Mouse (Mus musculus) c-Kit-negative CD71-positive TER-119-positive erythroid progenitor cells, embryonic 14.5 days (primary cell): ENCODE measurements at regions not wholly inside any gene's neighbourhood (a gene's known extent, or its start where the extent isn't known, plus 50 kb on each side); places are given as distances from the start of the nearest gene placed in this dataset.

Source experiments
- DNase-seq: peaks from one replicate; pipeline ENCODE4 v3.0.0-alpha.2; 2013; ENCODE audit warnings: low read depth, low spot score

DNA sequence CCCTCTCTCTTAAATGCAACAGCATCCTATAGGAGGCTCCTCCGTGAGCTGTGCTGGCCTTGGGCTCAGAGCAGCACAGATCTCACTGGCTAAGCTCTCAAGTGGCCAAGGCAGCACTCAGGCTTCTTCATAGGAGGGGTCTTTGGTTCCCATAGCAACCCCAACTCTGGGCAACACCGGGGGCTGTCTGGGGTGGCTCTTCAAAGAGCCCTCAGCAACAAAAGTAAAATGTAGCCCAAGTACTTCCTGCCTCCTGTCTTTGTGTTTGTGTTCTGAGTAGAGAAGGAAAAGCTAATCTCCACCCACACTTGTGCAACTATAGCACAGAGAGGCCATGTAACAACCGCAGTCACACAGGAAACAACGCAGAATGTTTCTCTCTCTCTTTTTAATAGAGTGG, 322.2 kb upstream of the Tbx3 start:
- no peak for DNase-seq

DNA sequence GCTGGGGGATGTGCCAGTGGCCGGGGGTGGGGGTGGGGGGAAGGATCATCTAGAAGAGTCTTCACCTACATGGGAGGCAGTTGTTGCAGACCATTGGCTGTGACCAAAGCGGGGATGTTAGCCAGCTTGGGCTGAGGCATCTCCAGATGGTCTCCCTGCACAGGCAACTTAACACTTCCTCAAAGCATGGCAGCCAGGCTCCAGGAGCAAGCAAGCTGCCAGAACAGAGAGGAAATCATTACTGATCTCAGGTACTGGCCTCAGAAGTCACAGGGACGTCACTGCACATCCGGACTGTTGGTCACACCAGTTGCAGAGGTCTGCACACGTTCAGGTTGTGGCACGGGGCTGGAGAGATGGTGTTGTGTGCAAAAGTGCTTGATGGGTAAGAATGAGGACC, 321.1 kb upstream of the Tbx3 start:
- no peak for DNase-seq

DNA sequence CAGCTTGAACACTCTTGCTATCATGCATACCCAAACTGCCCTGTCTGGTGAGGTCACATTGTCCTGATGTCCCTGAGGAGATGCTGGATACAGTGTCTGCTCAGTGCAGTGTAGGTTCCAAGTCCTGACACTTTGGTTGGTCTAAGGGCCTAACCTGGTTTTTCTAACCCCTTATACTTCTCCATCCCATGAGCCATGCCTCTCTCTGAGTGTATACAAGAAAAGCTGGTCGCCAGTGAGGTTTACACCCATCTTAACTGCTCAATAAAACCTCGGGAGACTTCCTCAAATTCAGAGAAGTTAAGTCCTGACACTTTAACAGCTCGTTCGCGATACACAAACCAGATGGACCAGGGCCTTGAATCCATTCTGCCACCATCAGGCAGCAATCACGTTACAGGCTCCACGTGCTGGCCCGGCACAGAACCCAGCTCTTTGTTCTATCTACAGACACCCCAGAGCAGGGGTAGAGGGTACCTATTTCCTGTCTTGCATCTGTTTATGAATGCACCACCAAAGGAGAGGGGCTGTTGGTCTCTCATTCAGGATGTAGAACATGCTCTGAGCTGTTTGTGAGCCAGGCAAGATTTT, 320.0 kb upstream of the Tbx3 start:
- DNase-seq: no peak

DNA sequence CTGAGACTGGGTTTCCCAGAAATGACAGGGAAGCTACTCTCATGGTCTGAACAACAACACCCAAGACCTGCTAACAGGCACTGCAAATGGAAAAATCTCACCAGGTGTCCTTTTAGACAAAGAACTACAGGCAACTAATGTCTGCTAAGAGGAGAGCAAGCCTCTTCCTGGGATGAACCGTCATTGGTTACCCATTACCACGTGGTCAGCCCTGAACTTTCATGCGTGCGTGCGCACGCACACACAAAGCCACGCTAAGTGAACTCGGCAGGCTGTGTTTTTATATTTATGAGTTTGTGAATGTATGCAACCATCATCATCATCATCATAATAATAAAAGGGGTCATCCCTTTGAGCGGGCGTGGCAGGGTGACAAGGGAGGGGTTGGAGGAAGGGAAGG, 315.0 kb upstream of the Tbx3 start:
- DNase-seq: no peak

DNA sequence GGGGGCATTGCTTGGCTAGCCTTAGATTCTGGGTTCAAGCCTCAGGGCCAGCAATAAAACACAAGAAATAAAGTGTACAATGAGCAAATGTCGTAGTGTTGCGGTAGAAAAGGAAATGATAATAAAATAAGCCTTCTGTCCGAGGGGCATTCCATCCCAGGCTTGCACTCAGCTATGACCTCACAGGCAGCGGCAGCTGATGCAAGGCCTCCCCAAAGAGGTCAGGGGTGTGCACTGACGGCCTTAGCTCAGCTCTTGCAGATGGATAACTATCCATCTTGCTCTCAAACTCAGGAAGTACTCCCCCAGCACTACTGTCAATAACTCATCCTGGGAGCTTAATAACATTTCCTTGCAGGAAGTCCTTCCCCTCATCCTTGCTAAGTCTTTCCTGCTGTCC, 314.4 kb upstream of the Tbx3 start:
- DNase-seq: no peak

DNA sequence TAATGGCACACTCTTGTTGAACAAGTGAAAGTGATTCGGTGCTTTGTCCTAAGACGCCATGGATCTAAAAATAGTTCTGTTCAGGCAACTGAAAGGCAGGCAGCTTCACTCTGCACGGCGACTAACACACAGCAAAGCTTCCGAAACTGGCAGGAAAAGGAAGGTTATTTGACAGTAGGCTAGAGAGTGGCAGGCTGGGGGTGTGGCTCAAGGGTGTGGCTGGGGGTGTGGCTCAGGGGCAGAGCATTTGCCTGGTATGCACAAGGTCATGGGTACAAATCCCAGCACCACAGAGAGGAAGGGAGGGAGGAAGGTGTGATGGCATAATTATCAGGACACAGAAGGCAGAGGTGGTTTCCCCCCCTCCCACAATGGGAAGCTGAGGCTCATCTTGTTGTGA, 310.8 kb upstream of the Tbx3 start:
- DNase-seq: no peak

DNA sequence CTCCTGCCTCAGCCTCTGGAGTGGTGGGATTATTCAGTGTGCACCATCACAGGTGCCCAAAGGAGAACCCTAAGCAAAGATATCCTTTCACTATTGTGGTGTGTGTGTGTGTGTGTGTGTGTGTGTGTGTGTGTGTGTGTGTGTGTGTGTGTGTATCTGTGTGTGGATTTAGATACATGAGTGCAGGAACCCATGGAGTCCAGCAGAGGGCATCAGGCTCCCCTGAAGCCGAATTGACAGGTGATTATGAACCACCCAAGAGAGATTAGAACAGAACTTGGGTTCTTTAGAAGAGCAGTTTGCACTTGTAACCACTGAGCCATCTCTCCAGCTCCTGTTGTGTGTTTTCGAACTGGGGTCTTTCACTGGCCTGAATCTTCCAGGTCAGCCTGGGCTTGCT, 310.1 kb upstream of the Tbx3 start:
- DNase-seq: no peak

DNA sequence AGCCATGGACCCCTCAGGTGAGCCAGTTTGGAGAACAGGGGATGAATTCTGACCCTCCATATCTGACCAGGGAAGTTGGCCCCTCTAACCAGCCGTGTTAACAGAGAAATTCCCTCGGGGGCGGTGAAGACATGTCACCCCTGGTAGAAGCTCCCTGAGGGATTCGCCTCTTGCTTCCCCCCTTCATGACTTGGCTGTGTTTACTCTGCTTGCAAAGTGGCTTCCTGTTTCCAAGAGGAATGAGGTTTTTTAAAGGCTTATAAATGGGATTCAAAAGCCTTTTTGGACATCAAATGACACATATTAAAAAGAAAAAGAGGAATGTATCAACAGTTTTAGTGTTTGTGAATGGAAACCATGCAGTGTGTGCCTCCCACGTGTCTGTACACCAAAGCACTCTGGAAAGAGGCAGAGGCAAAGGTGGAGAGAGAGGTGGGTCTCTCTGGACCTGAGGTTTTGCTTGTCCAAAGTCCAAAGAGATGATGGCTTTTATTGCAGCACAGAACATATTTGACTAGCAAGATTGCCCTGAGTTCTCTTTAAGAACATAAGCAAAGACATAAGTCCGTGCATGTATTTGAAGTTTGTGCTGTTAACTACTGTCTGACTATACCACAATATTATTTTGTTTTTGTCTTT, 308.9 kb upstream of the Tbx3 start:
- no peak for DNase-seq

DNA sequence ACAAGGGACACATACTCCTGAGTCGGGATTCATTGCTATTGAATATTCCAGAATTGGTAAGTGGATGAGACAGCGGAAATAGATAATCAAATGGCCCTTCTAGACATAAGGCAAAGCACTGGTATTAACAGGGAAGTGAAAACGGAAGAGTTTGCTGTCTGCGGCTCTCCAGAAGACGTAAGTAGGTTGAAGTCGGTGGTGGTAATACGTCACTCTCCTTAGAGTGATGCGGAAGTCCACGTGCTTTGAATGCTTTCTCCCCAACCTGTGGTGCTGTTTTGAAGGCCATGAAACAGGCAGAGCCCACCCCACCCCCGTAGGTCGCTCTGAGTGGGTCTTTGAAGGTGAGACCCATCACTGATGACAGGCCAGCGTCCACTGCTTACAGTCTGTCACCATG, 308.0 kb upstream of the Tbx3 start:
- DNase-seq: no peak

DNA sequence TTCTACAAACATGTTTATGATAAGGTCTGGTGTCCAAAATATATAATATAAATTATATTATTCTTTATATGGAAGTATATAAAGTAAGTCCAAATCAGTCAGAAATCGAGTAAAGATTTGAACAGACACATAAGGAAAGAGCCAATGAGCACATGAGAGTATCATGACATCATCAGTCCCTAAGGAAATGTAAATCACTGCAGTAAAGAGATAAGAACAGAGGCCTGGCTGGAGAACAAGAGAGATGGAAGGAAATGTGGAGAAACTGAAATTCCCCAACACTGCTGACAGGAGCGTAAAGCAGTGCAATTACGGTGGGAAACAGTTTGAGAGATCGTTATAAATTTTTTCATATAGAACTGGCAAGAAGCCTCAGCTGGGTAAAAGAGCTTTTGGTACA, 306.2 kb upstream of the Tbx3 start:
- no peak for DNase-seq

DNA sequence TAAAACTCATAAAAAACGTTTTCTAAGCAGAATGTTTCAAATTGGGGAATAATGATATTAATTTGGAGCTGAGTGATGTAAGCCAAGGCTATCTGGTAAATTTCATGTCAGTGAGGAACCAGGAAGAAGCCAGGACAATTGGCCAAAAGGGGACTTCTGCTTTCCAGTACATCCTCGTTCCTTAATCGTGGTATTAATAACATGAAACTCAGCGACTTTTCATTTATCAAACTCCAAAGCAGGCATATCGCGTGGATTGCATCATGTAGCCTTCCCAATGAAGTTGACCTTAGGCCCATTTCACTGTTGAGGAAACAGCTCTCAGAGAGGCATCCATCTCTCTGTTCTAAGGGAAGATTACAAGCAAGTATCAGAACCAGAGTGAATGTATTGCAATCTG, 305.3 kb upstream of the Tbx3 start:
- DNase-seq: no peak

DNA sequence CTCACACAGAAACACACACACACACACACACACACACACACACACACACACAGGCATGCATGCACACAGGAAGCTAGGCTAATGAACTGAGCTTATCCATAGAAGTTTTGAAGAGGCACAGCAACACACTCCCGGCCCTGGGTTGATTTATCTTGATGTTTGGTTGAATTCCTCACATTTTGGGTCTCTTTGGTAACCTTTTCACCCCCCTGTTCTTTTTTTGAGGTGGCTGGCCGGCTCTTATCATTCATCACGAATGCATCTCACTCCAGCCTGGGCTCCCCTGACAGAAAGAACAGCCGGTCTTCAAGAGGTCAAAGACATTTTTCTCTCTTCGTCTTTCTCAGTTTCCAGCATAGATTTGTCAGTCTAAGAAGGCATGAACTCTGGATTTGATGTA, 304.2 kb upstream of the Tbx3 start:
- DNase-seq: no peak

DNA sequence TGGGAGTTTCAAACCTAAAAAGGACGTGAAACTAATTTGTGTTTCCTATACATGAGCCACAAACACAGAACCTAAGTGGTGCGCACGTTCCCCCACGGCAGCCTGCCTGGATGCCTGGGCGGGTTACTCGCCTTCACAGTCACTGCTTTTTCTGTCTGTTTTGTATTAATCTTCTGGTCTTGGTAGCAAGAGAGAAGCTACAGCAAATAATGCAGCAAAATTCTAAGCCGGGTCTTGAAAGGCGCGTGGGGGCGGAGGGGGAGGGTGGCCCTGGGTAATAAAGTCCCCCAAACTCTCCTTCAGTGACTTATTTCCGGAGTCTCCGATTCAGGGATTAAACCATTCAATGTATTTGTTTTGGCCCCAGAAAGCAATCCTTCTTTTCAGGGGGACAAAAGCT, 300.0 kb upstream of the Tbx3 start:
- no peak for DNase-seq

DNA sequence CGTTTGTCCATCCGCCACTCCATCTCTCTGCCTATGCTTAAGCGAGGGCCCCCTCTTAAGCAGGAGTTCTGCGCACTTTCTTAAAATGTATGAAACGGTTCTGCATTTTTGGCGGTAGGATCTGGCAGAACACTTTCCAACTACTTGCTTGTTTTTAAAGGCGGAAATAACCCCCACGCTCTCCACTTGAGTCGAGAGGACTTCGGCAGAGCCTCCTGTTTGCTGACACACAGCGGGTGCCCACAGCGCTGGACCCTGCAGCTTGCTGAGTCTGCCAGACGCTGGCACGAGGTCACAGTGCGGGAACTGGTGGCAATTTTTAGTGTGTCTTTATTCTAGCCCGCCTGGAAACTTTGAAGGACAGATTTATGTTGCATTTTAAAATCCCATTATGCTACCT, 299.5 kb upstream of the Tbx3 start:
- no peak for DNase-seq

DNA sequence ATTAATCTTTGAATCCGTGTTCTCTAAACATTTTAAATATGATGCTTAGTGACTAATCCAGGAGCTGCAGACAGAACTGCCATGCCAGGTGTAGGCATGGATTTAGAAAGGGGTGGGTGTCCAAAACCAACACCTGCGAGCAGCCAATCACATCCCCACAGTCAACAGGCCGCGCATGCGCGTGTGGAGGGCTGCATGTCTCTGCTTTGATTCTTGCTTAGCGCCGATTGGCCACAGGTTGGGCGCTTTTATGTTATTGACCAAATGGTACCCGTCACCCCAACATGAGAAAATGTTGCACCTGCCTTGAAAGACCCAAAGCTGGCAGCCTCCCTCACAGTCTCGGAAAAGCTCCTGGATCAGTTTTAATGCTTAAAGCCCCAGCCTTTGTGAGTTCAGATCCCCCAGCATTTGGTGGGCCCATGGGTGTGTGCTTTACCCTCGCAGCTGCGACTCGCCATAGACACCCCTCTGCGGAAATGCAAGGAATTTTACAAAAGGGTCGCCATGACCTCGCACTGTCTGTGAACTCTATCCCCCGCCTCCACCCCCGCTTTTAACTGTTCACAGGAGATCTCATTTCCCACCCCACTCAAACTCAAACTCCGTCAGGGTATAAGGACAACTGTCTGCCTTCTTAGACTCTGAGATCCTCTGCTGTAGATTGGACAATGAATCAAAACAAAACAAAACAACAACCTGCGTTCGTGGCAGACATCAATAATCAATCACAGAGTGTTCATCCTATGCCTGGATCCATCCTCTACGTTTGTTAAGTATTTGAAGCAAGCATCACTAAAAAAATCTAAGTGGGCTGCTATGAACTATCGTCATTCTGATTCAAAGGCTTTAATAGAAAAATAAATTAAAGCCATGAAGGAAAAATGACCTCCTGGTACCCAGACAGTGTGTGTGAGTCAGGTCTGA, 296.4 kb upstream of the Tbx3 start:
- DNase-seq: no peak

DNA sequence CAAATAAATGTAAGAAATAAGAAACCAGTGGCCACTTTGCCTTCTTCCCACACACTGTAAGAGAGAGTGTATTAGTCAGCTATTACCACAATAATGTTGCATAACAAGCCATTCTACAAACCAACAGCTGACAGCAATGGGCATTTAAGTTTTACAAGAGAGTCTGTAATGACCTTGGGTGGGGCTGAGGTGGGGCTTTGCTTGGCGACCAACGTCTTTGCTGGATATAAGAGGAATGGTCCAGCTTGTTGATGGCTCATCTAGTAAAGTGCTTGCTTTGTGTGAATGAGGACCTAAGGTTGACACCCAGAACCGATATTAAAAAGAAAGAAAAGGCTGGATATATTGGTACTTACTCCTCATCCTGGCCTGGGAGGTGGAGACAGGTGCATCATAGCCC, 295.6 kb upstream of the Tbx3 start:
- DNase-seq: no peak

DNA sequence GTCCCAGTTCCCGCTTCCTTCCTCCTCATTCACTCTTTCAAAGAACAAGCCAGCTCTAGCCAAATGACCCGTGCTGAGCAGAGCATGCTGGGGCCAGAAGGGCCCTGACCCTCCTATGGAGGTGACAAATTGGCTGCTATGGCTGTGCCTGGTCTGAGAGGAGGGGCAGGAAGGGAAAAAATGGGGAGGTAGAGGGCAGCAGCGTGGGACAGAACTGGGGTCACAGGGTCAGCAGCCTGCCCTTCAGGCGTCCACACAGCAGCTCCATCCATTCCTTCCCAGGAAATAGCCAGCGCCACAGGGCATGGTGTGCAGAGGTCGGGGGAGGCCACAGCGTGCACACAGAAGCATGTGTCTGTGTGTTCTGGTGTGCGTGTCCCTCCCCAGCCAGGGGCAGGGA, 292.2 kb upstream of the Tbx3 start:
- DNase-seq: no peak

DNA sequence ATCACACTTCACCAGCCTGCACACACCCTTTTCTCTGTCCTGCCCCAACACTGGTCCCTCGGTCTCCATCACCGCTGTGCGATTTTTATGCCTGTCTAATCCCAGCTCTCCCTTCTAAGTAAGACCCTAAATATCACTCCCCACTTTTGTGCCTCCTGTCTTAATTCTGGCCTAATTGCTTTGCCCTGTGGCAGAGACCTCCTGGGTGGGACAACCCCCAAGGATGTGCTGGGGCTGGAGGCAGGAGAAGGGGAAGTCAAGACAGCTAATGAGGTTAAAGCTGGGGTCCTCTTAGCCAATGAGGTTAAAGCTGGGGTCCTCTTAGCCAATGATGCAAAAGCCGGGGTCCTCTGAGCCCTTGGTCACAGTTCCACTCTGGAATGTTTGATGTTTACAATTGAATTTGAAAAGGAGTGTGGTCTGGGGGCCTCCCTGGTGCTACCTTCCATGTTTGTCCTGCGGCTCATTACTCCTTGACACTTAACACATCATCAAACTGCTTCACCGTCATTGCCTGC, 290.5 kb upstream of the Tbx3 start:
- no peak for DNase-seq

DNA sequence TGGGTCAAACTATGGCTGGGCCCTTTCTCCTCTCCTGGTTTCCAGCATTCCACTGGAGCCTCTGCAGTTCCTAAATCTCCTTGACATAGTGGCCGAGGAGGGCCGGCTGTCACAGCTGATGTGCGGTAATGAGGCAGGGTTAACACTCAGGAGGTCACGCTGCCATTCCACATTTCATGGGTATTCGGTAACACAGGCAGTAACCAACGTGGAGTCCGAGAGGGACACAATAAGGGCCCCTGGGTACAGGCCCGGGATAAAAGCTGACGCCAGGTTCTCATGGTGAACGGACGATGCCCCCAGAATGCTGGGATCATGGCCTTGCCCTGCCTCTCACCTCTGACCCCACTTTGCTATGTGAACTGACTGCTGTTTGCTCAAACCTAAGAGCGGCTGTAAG, 289.0 kb upstream of the Tbx3 start:
- DNase-seq: no peak

DNA sequence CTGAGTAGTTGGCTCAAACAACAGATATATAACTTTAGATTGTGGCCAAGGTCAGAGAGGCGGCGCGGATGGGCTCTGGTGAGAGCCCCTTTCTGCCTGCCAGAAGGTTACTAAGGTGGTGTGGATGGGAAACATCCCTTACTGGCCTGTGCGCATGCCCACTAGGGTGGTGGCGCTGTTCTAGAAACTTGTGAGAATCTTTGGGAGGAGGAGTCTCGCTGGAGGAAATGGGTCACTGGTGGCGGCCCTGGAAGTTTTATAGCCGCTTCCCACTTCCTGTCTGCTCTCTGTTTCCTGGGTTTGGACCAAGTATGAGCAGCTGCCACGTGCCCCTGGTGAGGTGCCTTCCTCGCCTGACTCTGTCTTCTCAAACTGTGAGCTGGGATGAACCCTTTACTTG, 285.0 kb upstream of the Tbx3 start:
- no peak for DNase-seq

DNA sequence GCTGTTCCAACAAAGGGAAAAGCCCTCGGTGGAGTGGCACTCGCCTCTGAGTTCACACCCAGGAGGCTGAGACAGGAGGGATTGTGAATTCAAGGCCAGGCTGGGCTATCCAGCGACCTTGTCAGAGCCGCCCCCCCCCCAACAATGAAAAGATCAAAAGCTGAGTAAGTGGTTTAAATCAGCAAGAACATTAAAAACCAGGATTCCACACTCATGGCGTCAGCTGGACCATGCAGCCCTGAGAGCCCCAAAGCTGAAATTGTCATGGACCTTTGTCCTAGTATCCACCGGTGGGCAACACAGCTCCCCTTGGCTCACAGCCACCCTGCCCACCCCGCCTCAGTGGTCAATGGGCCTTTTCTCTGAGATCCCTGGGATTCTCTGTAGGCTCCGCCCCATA, 283.6 kb upstream of the Tbx3 start:
- no peak for DNase-seq

DNA sequence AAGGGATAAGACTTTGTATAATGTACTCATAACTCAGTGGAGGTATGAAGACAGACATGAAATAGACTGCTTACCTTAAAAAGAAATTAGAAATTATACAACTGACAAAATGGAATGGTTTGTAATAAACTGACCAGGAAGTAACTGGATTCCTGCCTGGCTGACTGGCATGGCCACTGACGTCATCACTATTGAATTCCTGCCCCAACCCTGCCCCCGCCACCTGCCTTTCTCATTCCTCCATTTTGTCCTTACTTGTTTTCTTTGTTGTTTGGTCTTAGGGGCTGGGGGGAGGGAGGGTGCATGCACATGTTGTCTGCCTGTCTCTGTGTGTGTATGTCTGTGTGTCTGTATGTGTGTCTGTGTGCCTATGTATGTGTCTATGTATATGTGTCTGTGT, 283.2 kb upstream of the Tbx3 start:
- no peak for DNase-seq

DNA sequence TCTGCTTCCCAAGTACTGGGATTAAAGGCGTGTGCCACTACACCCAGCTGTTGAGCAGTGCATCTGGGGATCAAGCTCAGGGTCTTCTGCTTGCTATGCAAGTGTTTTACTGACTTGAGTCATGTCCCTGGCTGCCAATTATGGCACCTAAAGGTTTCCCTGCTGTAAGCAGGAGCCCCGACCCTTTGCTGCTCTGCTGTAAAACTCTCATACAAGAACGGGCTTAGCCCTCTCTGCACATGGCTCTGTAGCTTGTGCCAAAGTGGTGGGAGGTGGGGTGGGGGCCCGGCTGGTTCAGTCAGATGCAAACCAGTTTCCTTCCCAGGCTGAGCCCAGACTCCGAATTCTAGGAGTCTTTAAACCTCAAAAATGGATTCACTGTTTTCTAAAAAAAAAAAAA, 281.6 kb upstream of the Tbx3 start:
- DNase-seq: no peak
